Mouse (Mus musculus) stomach, embryonic 16.5 days (tissue): ENCODE data around the gene Sos2. TPM values are rescaled to one million over a fixed set of nuclear protein-coding genes. Genes with fewer than 3 reads are reported as not detected.

Experiments
- ATAC-seq: fragments of 200-750 bp; cut with Nextera tagmentation; 2 replicates; pipeline ENCODE4 v1.8.0; 2017; ENCODE audit warnings: moderate number of reproducible peaks, moderate TSS enrichment; ENCODE audit not compliant: insufficient read depth, low FRiP score
- H3K27ac ChIP-seq: fragments of 300-500 bp; sonication (generic); 2 replicates; pipeline ENCODE4 v1.5.1; 2014; ENCODE audit warnings: low read length
- H3K27me3 ChIP-seq: fragments of 300-500 bp; sonication (generic); 2 replicates; pipeline ENCODE4 v1.6.1; 2014; ENCODE audit warnings: low read length, control low read depth, mixed read lengths; ENCODE audit not compliant: control insufficient read depth, insufficient read depth
- H3K36me3 ChIP-seq: fragments of 300-500 bp; sonication (generic); 2 replicates; pipeline ENCODE4 v1.6.1; 2014; ENCODE audit warnings: low read length; ENCODE audit not compliant: control insufficient read depth, insufficient read depth
- H3K4me1 ChIP-seq: fragments of 300-500 bp; sonication (generic); 2 replicates; pipeline ENCODE4 v1.6.1; 2014; ENCODE audit warnings: low read length, control low read depth, mixed read lengths; ENCODE audit not compliant: control insufficient read depth, insufficient read depth
- H3K4me2 ChIP-seq: fragments of 300-500 bp; sonication (generic); 2 replicates; pipeline ENCODE4 v1.6.1; 2014; ENCODE audit warnings: low read depth, low read length, mixed read lengths
- H3K4me3 ChIP-seq: fragments of 300-500 bp; sonication (generic); replicated peaks from 2 replicates; pipeline ENCODE4 v1.5.1; 2014; ENCODE audit warnings: mild to moderate bottlenecking, low read length
- H3K9ac ChIP-seq: fragments of 300-500 bp; sonication (generic); 2 replicates; pipeline ENCODE4 v1.6.1; 2014; ENCODE audit warnings: low read length
- H3K9me3 ChIP-seq: fragments of 300-500 bp; sonication (generic); replicated peaks from 2 replicates; pipeline ENCODE4 v1.6.1; 2016; ENCODE audit warnings: low read length, control low read depth; ENCODE audit not compliant: control insufficient read depth
- WGBS: fragments of 180-500 bp; shearing (Covaris S2); extraction: QIAGEN DNeasy Blood & Tissue Kit; methylation state at CpG from one replicate; pipeline ENCODE4 v1.1.7; 2014; 5-methylcytosine and 5-hydroxymethylcytosine counted together
- polyA plus RNA-seq: library from polyadenylated mRNA; unstranded; fragments of >200 nt; fragmentation: Nextera tagmentation; extraction: Ambion mirVana; gene quantifications from 2 replicates; pipeline ENCODE4 v1.2.1, GENCODE M21; 2015

The Sos2 gene
- polyA plus RNA-seq, 1 experiment from 2014 or later, result 11.8 TPM

- H3K4me2 ChIP-seq, result no peak overlapping the region
- H3K9me3 ChIP-seq, result no peaks in the 10 kb centered on the region
- no peak overlapping the region for H3K4me3 ChIP-seq
- H3K27ac ChIP-seq, result no peak overlapping the region; the same call in 1 of the 2 replicates
- H3K27me3 ChIP-seq, result no peaks in the 10 kb centered on the region
- H3K36me3 ChIP-seq, result peaks cover 3% of the 10 kb centered on the region; the same call in 1 of the 2 replicates
- ATAC-seq, result peak; percentile 94
- H3K9ac ChIP-seq, result no peak overlapping the region
- H3K4me1 ChIP-seq, result no peaks in the 10 kb centered on the region
- 67% methylated on average over 11 of the region's 11 CpGs for WGBS
These were observed 23.3 kb upstream of the Sos2 start for GRCm38 (mm10) chr12:69704799-69705458.

GRCm38 (mm10) chr12:69698352-69698751 lies 16.7 kb upstream of the Sos2 start:
- H3K27ac ChIP-seq, result no peak overlapping the region
- no peak for ATAC-seq

GRCm38 (mm10) chr12:69696746-69697145 lies 15.1 kb upstream of the Sos2 start:
- no peaks in the 10 kb centered on the region for H3K9me3 ChIP-seq
- no peak overlapping the region for H3K4me2 ChIP-seq
- 68% methylated on average over 5 of the region's 5 CpGs for WGBS
- ATAC-seq, result no peak
- H3K9ac ChIP-seq, result no peak overlapping the region
- H3K27me3 ChIP-seq, result no peaks in the 10 kb centered on the region
- H3K36me3 ChIP-seq, result peaks cover 6% of the 10 kb centered on the region; the same call in 1 of the 2 replicates
- no peak overlapping the region for H3K27ac ChIP-seq
- H3K4me1 ChIP-seq, result no peaks in the 10 kb centered on the region
- no peak overlapping the region for H3K4me3 ChIP-seq

More at GRCm38 (mm10) chr12:69698352-69698751, 16.7 kb upstream of the Sos2 start:
- Histone ChIP-seq H3K4me3 (no peak overlapping the region), H3K36me3 (peaks cover 9% of the 10 kb centered on the region), H3K9ac (no peak overlapping the region), H3K4me2 (no peak overlapping the region), H3K9me3 (no peaks in the 10 kb centered on the region), H3K27me3 (no peaks in the 10 kb centered on the region), H3K4me1 (no peaks in the 10 kb centered on the region)
- 84% methylated on average over 6 of the region's 6 CpGs for WGBS

- H3K27ac ChIP-seq, result no peak overlapping the region
These were observed 11.8 kb upstream of the Sos2 start for GRCm38 (mm10) chr12:69693471-69693870.

GRCm38 (mm10) chr12:69690714-69691113 lies 9.1 kb upstream of the Sos2 start:
- Histone ChIP-seq H3K36me3 (peaks cover 6% of the 10 kb centered on the region; the same call in 1 of the 2 replicates), H3K4me1 (0 out of 2 replicates have a peak, but pooled peaks cover 2% of the 10 kb centered on the region), H3K9ac (no peak overlapping the region), H3K4me2 (no peak overlapping the region), H3K27ac (no peak overlapping the region), H3K27me3 (no peaks in the 10 kb centered on the region), H3K4me3 (no peak overlapping the region), H3K9me3 (no peaks in the 10 kb centered on the region)
- ATAC-seq, result no peak
- WGBS, result 87% methylated on average over 4 of the region's 4 CpGs

More at GRCm38 (mm10) chr12:69693471-69693870, 11.8 kb upstream of the Sos2 start:
- no peak for ATAC-seq
- H3K4me2 ChIP-seq, result no peak overlapping the region
- no peaks in the 10 kb centered on the region for H3K4me1 ChIP-seq
- H3K9me3 ChIP-seq, result no peaks in the 10 kb centered on the region
- no peak overlapping the region for H3K4me3 ChIP-seq
- H3K27me3 ChIP-seq, result no peaks in the 10 kb centered on the region
- no peak overlapping the region for H3K9ac ChIP-seq
- WGBS, result 87% methylated on average over 17 of the region's 17 CpGs
- H3K36me3 ChIP-seq, result peaks cover 6% of the 10 kb centered on the region; the same call in 1 of the 2 replicates

GRCm38 (mm10) chr12:69689094-69689493 lies 7.4 kb upstream of the Sos2 start:
- Histone ChIP-seq H3K9ac (no peak overlapping the region), H3K4me3 (no peak overlapping the region), H3K4me1 (0 out of 2 replicates have a peak, but pooled peaks cover 2% of the 10 kb centered on the region), H3K4me2 (no peak overlapping the region), H3K36me3 (no peaks in the 10 kb centered on the region), H3K27ac (no peak overlapping the region), H3K27me3 (no peaks in the 10 kb centered on the region), H3K9me3 (no peaks in the 10 kb centered on the region)
- ATAC-seq, result no peak

- H3K36me3 ChIP-seq, result no peaks in the 10 kb centered on the region
- 45% methylated on average over 2 of the region's 2 CpGs for WGBS
- H3K27me3 ChIP-seq, result no peaks in the 10 kb centered on the region
These were observed 6.7 kb upstream of the Sos2 start for GRCm38 (mm10) chr12:69688368-69688767.

GRCm38 (mm10) chr12:69683537-69683936 lies 1.9 kb upstream of the Sos2 start:
- Histone ChIP-seq H3K27me3 (no peaks in the 10 kb centered on the region), H3K4me1 (peaks cover 15% of the 10 kb centered on the region), H3K27ac (peak overlapping the region; percentile 38; the same call in 1 of the 2 replicates), H3K9me3 (no peaks in the 10 kb centered on the region), H3K9ac (peak overlapping the region; percentile 32; the same call in 1 of the 2 replicates), H3K36me3 (no peaks in the 10 kb centered on the region), H3K4me3 (no peak overlapping the region), H3K4me2 (peak overlapping the region; percentile 92)
- 33% methylated on average over 10 of the region's 10 CpGs for WGBS
- no peak for ATAC-seq

More at GRCm38 (mm10) chr12:69688368-69688767, 6.7 kb upstream of the Sos2 start:
- 0 out of 2 replicates have a peak, but pooled peaks have one; percentile 5 for ATAC-seq
- H3K4me2 ChIP-seq, result no peak overlapping the region
- H3K9ac ChIP-seq, result no peak overlapping the region
- H3K4me1 ChIP-seq, result peaks cover 6% of the 10 kb centered on the region
- H3K9me3 ChIP-seq, result no peaks in the 10 kb centered on the region
- no peak overlapping the region for H3K4me3 ChIP-seq
- H3K27ac ChIP-seq, result no peak overlapping the region

- H3K4me1 ChIP-seq, result peaks cover 13% of the 10 kb centered on the region
- H3K27me3 ChIP-seq, result no peaks in the 10 kb centered on the region
- peak overlapping the region; percentile 54; the same call in 1 of the 2 replicates for H3K9ac ChIP-seq
- no peaks in the 10 kb centered on the region for H3K36me3 ChIP-seq
- H3K4me3 ChIP-seq, result peak overlapping the region; percentile 94
- no peaks in the 10 kb centered on the region for H3K9me3 ChIP-seq
- peak overlapping the region; percentile 92 for H3K4me2 ChIP-seq
- peak overlapping the region; percentile 57 for H3K27ac ChIP-seq
- no peak for ATAC-seq
- WGBS, result 35% methylated on average over 14 of the region's 14 CpGs
These were observed 1.3 kb upstream of the Sos2 start for GRCm38 (mm10) chr12:69682788-69683419.
